Mouse (Mus musculus): ENCODE data around the gene Ccnjl.

Gene Ccnjl

DNA sequence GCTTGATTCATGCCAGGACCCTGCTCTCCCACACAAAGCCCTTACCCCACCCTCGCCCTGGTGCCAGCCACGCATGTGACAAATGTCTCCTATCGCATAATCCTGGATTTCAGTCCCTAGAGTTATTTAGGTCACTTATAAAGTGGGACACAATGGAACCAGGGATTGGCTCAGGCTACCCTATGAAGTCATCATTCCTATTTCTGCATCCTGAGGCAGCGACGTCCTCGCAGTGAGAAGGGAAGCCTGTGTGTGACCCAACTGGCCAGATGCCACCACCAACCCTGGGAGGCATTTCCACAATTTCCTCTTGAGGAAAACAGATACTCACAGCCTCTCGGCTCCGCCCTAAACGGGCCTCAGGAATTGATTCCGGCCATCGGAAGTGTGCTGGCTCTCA is 41.0 kb downstream of the Ccnjl start:
- DNase-seq, result no peak

DNA sequence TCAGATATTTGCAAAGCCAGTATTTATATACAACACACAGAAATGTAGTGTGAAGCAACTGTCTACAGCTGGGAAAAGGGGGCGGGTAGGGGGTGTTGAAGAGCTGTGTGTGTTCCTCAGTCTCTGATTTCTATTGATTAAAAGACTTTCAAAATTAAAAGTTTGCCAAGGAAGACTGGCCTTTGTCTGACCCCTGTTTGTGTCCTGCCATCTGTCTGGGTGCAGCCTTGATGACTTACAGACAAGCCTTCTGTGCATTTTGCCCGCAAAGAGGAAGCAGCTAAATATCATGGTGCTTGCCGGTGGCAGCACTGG is 46.4 kb downstream of the Ccnjl start:
- DNase-seq, result no peak

DNA sequence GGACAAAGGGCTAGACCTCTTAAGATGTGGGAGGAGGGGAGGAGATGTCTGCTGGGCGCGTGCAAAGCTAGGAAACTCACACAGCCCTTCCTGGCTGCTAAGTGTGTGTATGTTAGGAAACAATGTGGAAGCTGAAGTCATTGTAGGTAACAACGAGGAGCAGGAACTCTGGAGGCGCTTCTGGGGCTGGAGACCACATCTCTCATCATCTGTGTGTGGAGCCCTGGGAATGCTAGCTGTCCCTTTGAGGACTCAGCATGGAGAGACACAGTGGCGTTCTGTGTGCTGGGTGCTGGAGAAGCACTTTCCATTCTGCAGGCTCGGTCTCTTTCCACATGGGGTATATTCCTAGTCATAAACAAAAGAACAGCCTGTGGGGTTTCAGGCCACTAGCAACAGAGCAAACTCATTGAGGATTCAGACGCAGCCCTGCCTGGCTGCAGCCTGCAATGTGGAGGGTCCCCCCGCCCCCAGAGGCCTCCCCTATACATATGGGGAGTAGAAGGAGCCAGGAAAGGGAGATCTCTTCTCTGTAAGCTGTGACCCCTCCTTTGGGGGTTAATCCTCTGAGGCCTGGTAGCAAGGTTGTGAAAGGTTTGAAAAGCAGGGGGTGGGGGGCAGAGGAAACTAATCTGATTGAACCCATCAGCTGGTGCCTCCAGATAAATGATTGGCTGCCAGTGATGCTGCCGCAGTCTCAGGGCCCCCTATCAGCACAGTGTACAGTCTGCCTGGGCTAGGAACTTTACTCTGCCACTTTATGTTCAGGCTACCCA is 47.0 kb downstream of the Ccnjl start:
- peak; percentile 31 for DNase-seq

DNA sequence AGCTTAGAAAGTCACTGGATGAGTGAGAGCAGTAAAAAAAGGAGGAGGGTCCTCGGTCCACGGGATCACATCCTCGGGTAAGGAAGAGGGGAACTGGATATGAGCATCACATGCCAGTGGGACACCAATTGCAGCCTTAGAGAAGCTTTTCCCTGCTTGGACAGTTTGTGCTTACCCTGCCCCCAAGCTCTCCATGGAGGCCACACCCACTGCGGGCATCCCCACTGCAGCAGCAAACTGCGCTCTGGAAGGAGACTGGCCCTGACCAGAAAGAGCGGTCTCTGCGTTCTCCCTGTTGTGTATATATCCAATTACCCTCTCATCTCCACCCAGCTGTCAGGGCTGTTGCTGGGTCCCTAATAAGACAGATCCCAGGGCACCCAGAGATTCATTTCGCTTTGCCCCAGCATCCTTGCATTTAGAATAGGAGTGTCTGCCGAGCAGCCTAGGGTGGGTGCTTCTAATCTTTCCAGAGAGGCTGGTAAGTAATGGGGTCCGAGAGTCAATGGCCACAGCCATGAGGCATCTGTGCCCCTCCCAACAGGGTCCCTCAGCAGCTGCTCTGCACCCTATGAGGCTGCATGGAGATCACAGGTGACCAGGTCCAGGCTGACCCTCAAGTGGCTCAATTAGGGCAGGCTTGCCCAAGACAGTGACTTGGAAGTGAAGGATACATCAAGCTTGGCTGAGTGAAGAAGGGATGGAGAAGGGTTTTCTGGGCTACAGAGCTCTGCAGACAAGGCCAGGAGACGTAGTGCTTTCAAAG is 49.3 kb downstream of the Ccnjl start:
- DNase-seq, result no peak

DNA sequence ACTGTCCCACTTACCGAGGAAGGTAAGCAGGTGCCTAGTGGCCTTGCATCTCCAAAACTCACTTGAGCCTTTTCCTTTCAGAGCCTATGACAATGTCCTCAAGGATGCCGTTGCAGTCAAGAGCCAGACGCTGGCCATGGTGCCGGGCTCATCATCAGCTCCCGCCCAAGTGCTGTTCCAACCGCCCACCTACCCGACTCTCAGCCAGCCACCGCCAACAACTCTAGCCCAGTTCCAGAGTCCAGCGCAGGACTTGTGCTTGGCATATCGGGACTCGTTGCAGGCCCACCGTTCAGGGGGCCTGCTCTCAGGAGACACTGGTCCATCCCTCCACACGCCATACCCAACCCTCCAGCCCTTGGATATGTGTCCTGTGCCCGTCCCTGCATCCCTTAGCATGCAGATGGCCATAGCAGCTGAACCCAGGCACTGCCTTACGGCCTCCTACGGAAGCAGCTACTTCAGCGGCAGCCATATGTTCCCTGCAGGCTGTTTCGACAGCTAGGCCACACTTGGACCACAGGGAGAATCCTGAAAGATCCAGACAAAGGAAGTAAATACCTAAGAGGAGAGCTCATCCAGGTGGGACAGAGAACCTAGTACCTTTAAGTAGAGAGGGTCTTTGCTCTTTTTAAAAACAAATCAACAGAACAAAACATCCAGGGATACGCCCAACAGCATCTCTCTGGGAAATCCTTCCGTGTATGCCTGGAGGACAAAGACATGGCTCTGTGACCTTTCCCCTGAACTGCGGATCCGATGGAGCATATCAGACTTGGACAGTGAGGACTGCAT is 56.8 kb downstream of the Ccnjl start:
- DNase-seq, result no peak

DNA sequence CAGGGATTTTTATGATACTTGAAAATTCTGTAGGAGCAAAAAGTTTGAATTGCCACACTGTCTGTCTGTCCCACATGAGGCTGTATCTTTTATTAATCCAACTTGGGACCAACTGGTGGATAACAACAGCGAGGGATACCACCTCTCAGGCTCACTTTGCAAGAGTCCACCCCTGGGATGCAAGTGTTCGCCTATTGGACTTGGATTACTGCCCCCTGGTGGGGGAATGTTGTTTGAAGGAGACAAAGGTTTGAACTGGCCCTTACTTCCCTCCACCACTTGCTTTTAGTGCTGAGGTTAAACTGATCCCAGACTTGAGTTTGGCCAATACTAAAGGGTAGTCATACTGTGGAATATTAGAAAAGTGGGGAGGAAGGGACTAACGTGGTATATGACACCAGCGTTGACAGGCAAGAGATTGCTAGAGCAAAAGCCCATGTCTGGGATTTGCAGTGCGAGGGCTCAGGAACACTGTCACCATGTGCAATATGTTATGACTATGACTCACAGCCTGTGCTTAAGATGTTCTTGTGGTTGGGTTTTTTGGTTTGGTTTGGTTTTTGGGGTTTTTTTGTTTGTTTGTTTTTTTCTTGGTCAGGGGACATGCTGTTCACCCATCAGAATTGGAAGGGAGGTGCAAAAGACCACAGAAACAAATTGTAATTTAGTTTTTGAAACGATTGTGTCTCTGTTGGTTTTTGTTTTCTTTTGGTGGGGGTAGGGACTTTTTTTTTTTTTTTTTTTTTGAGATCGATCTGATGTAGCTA is 57.9 kb downstream of the Ccnjl start, which contains the start of gene 4933415A04Rik:
Gene 4933415A04Rik (plus strand): TSS at position 717 of the 767 bp plus-strand sequence.
- DNase-seq, result peak; percentile 87

DNA sequence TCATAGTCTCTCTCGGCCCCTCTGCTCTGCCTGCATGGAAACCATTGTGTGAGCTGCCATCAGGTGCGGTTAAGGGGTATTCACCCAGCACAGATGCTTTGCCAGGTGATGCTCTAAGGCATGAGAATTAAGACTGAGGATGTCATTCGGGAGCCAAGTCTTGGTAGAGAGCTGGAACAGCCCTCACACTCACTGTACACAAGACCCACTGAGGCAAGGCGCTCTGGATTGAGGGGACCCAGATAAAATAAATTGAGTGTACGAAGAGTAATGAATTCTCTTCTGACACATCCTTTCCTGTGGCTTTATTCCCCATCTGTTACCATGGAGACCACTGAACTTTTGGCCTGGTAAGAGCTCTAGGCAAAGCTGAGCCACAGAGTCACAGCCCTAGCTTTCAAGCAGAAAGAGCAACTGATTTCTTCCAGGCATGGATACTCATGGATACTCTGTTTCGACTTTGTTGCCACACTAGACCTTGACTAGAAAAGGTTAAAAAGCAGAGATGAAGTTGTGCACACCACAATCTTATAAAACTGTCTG is 61.0 kb downstream of the Ccnjl start:
- no peak for DNase-seq

DNA sequence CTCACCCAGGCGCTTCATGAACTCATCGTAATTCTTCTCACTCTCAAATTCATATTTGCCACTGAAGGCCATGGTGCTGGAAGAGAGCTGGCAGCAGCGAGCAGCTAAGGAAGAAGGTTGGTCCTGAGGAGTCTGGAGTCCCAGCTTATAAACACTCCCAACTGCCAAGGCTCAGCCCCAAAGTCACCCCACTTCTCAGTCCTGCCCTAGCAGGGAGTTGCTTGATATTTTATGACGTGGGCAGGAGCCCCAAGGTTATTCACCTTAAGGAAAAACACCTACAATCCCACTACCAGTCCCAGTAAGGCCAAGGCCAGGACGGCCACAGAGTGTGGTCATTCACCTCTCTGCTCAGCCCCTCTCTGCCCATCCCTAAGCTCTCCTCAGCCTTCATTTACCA is 72.9 kb downstream of the Ccnjl start, which contains the start of gene Fabp6:
Gene Fabp6 (minus strand): TSS at position 101 of the 400 bp plus-strand sequence.
- DNase-seq, result no peak

DNA sequence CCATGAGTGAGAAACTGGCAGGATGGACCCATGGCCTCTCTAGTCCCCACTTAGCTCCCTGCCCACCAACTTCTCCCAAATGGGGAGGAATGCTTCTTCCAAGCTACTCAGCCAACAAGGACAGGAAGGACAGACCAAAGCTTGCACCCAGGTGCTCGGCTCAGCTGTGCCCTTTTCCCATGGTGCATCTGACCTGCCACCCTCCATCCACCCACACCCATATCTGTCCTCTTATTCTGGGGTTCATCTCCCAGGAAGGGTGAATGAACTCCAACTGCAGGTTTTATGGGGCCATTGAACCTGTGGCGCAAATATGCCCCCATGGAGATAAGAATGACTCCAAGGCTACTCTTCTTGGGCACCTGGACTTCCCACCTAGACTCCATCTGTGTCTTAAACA is 75.6 kb downstream of the Ccnjl start:
- DNase-seq, result no peak

DNA sequence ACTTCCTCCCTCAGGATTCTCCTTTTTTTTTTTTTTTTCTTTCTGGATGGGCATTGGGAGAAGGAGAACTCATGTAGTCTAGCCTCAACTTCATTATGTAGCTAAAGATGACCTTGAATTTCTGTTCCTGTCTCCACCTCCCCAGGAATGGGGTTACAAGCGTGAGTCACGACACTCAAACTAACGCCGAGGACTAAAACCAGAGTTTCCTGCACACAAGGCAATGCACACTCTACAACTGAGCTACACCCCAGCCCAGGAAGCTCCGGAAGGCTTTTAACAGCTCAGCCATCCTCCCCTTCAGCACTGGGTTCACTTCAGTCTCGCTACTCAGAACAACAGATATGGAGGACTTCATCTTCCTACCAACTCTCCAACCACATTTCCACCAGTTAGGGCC is 76.3 kb downstream of the Ccnjl start:
- DNase-seq, result no peak

DNA sequence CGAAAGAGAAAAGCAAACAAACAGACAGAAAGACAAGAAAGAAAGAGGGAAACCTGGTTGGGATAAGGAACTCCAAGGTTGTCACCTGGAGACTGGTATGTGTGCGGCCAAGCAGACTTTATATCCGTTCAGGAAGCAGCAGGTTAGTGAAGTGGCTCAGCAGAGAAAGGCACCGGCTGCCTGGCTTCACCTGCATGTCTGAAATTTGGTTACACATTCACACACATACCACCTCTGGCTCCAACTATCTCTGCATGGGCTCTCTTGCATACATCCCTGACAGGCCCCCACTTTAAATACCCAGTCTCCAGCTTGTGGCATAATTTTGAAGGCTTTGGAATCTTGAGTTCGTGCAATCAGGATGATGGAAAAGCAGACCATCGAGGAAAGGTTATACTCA is 77.3 kb downstream of the Ccnjl start:
- DNase-seq, result no peak

DNA sequence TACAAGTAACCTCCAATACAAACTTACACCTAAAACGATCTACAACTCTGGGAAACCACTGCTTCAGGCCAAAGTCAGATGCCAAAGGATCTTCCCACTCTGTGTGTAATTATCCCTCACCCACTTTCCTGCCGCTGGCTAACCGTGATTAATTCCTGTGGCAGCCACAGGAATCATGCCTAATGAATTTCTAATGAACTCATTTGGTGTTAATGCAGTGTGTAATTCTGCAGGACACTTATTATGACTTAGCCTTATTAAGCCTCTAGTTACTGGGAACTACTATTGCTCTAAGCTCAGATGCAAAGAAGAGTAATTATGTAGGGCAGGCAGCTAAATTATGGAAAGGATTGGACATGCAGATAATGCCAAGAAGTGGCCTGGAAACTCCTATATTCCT is 79.9 kb downstream of the Ccnjl start:
- no peak for DNase-seq

DNA sequence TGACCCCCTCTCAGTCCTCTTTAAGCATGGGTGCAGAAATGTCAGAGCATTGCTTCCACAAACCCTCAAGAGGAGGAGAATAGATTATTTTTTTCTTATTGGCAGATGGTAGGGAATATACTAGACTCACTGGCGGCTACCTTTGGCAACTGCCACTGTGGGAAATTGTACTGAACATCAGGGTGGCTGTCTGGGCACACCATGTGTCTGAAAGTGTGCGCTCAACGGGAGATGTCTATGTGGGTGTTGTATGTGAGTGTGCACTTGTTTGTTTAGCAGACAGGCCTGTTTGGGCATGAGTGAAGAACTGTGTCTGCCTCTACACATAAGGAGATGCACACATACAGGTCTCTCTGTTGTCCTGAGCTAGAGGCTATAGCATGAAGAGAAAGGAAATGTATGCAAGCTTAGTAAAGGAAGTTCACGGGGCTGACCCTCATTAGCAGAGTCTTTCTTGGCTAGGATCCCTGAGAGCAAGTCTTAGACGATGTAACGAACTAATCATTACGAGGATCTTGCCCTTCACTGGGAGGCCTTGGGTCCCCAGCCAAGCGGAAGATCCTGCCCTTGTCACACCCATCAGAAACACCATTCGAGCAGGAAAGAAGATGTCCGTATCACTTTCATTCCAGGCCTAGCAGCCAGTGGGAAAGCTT is 81.5 kb downstream of the Ccnjl start:
- DNase-seq, result no peak

DNA sequence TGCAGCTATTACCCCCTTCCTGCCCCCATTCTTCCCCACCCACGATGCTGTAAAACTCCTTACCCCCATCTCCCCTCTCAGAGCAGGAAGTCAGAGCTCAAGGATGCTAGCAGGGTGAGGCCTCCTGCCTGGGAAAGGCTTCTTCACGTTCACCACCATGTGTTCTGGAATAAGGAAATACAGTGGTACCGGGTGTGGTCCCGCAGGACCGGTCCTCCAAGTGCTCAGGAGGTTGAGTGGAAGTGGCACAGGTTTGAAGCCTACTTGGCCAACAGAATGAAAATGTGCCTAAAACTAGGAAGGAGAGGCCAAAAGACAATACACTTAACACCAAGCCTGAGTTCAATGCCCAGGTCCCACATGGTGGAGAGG is 82.1 kb downstream of the Ccnjl start:
- DNase-seq, result no peak

DNA sequence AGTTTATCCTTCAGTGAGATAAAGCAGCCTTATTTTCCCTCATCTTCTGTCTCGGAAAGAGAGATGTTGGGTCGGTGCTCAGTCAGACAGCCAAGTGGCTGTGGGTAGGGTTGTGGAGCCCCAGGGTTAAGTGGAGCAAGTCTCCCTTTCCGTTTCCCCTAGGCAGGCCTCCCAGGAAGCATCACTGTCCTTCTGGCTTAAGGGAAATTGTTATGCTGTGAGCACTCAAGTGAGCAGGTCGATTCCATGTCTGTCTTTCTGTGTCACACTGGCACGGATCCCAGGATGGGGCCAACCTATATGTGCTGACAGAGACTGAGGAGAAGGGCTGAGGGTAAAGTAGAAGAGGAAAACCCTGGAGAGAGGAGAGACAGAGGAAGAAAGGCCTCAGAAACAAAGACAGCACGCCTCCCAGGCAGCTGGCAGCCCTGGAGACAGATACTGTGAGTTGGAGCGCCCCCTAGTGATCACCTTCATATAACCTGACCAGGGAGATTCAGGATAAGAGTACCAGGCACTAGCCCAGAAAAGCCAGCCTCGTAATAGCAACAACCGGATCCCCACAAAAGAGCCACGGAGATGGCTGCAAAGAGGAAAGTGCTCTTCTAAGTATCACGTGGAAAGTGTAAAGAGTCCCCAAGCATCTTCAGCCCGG is 84.4 kb downstream of the Ccnjl start:
- DNase-seq, result peak; percentile 85

DNA sequence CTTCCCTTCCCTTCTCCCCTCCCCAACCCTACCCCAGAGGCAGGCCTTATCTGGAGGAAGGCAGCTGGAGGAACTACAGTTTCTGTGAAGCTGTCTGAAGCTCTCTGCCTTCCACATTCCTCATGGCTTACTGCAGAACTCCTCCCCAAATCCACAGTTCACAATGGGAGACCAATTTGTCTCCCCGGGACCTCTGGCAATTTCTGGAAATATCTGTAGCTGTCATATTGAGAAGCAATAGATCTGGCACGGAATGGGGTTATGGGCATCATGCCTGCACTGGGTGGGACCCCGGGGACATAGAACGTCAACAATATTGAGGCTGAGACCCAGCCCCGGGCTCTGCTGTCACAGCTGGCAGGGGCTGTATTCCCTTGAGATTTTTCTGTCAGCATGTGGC is 89.3 kb downstream of the Ccnjl start:
- DNase-seq, result no peak

DNA sequence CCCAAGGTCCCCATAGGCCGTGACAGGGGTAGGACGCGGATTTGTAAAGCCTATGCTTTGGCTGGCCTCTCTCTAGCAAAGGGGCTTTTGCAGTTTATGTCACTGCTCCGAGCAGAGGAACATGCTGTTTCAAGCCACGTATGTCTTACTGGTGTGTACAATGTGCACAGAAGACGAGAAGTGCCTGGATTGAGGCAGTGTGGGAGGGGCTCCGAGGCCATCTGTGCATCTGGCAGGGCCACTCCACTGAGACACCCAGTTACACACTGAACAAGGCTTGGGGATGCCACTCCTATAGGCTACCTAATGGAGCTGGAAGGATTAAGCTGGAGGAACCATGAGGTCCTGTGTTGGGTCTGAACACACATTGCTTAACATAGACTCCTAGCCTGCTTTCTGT is 89.8 kb downstream of the Ccnjl start:
- no peak for DNase-seq

DNA sequence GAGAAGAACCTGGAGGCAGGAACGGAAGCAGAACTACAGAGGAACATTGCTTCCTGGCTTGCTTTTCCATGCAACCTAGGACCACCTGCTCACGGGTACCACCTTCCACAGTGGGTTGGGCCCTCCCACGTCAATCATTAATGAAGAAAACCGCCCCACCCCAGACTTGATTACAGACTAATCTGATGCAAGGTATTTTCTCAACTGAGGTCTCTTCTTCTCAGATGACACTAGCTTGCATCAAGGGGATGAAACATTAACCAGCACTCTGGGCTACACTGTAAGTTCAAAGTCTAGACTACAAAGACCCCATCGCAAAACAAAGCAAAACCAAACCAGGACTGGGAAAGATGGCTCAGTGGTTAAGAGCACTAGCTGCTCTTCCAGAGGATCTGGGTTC is 93.2 kb downstream of the Ccnjl start:
- DNase-seq, result no peak

DNA sequence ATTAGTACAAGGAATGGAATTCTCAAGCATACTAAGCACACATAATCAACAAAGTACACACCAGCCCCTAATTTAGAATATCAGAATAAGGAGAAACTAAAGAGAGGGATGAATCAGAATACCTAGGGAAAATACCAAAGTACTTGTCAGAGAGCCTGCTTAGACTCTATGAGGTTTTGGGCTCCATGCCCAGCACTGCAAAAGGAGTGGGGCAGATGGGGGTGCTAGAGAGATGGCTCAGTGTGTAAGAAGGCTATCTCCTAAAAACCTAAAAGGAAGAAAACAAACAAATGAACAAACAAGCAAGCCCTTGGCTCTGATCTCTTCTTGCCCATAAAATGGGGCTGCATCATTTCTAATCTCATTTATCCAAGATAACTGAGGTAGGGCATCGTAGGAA is 95.8 kb downstream of the Ccnjl start:
- no peak for DNase-seq

DNA sequence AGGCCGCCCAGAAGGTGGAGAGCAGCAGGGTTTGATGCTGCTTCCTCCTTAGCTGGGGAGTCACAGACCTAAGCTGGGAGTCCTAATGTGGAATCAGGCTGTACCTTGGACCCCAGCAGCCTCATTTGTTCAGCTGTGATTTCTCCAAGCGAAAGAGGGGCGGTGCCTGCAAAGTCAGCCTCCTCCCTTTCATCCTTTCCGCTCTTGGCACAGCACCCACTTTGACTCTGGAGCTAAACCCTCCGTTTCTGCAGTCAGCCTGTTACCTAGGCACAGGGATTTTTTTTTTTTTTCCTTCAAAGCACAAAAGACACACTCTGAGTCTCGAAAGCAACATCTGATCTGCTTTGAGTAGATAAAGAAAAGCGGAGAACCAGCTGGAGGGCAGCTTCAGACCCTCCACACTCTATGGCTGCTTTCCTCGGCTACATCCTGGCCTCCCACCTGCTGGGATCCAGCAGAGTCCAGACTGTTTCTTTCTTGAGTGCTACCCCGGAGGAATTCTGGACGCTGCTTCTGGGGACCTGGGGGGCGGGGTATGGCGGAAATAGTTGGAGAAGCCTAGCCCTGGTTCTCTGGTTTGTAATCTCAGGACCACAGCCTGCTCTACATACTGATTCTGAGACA is 97.8 kb downstream of the Ccnjl start:
- peak; percentile 15 for DNase-seq
